Mouse (Mus musculus) heart, postnatal 0 days (tissue): ENCODE measurements around the gene Grik1.

ENCODE experiments used
- CTCF ChIP-seq: IDR thresholded peaks from 2 replicates; pipeline ENCODE4 v1.5.1; 2016; ENCODE audit warnings: antibody characterized with exemption, control low read depth, low read depth
- EP300 ChIP-seq: IDR thresholded peaks from 2 replicates; pipeline ENCODE4 v1.6.1; 2016; ENCODE audit warnings: antibody characterized with exemption, low read depth

GRCm38 (mm10) chr16:88221932-88222331 is 68.1 kb downstream of the Grik1 start:
- TF ChIP-seq CTCF (no peak), EP300 (no peak)
